Mouse (Mus musculus) ovary, adult 18-20 months (tissue): ENCODE measurements at regions not wholly inside any gene's neighbourhood (a gene's known extent, or its start where the extent isn't known, plus 50 kb on each side); places are given as distances from the start of the nearest gene placed in this dataset.

Source experiments
- DNase-seq: peaks from one replicate; pipeline ENCODE4 v3.0.0; 2022; ENCODE audit warnings: low spot score, mixed read lengths

DNA sequence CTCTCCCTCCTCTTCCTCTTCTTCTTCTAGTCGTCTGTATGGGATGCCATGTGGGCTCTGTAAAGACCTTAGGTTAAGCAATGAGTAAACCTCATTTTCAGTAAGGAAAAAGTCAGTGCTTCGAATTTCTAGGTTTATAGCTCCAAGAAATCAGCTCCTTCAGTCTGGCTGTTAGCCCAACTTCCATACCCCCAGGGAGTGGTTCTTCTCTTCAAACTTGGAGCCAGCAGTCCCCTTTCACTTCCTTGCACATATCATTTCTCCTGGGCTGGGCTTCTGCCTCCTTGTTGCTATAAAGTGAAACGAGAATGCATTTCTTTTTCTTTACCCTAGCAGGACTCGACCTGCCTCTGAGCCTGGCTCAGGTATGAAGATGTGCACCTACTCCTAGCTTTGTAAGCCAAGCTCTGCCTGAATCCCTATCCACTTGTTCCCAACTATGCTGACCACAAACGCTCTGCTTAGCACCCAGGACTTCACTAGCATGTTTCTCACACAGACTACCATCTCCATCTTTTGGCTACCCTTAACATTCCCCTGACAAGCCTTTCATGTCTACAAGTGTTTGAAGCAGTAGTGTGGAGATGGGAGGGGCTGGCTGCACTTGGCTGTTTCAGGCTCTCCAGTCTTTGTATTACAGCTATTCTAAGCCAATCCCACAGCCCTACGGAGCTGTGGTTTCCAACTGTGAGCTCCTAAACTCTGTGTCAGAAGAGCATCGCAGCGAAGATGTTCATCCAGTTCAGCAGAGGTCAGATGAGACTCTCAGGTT is 243.8 kb upstream of the Tprg start:
- DNase-seq = no peak

DNA sequence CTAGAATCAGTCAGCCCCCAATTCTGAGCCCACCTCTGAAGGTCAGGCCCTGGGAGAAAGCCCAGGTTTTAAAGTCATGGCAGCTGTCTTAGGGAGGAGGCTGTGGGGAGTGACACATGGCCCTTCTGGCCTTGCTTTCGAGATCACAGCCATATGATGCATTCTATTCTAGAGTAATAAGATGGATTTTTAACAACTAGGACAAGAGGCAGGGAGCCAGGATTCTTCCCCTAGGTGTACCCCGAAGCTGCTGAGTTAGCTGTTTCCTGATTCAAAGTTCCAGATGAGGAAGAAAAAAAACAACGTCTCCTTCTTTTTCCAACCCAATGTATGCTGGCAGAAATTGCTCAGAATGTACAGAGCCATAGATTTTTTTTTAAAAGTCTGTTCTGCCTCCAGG is 242.0 kb upstream of the Tprg start:
- no peak for DNase-seq

DNA sequence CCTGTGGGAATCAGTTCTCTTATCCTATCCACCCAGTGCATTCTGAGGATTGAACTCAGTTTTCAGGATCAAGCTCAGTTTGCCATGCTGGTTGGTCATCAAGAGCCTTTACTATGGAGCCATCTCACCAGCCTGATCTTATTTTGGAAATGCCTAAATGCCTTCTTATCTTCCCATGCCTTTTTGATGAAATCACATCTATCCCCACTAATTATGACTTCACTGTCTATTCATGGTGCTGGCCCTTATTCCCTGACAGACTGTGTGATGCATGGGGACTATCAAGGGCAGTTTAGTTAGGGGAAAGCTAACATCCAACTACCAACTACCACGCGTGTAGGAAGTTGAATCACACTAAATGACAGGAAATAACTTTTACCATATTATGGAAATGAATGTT is 238.9 kb upstream of the Tprg start:
- DNase-seq = no peak

DNA sequence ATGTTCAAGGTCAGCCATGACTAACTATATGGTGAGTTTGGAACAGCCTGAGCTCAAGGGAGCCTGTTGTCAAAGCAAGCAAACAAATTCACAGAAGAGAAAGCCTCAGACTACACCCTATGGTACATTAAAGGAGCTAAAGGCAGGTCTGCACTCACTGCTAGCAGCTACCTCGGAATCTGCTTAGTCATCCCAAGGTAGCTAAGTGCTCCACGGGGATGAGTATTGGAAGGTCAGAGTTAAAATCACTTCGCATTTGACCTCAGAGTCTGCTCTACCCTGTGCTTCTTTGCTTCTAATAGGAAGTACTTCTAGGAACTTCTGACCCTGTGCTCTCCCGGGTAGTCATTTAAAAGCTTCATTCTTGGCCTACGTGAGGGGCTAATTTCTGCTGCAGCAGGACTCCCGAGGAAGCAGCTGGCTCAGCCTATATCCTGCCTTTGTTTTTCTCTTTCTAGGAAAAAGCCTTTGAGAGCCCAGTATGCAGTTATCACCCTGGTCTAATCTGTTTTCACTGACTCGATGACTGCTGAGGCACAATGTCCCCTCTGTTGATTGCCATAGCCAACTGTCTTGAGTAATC is 236.6 kb upstream of the Tprg start:
- DNase-seq = no peak

DNA sequence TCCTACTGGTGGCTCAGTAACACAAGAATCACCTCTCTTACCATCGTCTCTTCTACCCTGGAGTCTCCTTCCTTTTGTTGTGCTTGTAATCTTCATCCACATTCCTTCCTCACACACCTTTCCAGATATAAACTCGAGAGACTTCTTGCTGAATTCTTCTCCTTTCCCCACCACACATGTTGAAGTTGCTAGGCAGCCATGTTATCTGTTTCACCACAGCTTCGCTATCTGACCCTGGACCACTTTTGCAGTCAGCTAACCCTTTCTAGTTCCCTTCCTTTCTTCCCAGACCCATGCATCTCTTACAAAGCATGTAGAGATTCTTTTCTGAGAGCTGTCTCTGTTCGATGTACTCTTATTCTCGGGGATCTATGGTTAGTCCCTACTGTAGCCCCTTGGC is 235.6 kb upstream of the Tprg start:
- DNase-seq = no peak

DNA sequence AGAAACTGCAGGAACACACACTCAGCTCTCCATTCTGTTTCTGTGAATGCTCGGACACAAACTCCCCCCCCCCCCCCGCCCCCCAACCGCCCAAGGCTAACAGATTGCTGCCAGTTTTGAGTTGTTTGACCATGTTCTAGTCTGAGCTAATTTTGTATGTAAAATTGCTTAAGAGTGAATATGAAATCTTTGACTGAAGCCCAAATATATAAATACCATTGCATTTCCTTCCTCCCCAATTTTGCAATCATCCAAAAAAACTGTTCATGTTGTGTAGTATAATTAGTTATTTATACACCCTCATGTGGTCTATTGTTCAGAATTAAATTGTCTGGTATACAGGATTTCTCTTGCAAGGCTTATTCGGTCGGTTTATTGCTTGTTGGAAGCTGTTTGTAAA is 234.2 kb upstream of the Tprg start:
- DNase-seq = no peak

DNA sequence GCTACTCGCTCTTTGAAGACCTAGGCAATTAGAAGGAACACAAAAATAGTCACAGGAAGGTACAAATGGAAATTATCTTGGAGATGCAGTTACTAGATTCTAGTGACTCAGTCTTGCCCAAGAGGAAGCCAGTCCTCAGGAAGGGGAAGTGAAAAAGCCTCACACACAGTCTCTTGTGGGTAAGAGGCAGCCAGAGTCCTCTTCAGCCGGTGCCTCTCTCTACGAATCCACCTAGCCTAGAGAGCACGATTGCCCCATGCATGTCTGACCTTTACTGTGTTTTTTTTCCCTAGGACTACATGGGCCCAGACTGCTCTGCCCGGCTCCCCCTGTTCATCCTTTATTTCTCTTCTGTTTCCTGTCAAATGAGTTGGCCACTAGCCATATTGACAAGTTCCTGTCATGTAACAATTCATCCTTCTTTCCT is 233.7 kb upstream of the Tprg start:
- DNase-seq = no peak

DNA sequence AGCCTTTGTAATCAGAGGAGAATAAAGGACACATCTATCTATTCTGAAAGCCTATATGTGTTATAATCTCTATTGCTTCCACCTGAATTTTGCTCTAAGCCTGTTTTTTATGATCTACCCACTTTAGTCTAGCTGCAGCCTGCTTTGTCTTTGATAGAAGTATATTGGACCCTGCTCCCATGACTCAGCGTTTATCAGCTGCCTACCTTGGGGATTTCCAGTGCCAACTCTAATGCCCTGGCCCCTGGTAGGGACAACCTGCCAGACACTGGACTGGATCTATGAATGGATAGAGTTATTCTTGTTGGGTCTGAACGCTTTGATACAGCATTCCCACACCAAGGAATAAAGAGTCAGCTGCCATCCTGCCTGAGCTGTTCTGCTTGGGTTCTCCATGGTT is 232.3 kb upstream of the Tprg start:
- DNase-seq = no peak

DNA sequence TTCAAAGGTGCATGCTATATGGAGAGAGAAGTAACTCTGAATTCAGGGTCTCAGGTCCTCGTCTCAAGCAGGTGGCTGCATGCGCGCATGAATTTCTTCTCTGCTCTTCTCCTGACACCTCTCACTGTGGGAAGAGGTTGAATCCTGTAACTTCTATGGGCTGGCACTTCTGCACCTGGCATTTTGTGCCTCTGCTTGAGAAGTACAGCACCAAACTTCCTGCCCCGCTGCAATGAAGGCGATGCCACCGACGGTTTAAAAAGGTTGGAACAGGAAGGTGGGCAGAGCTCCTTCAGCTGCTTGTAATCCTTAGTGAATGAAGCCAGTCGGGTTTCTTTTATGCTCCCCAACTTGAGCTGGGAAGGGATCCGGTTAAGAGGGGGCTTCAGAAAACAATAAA is 231.2 kb upstream of the Tprg start:
- no peak for DNase-seq

DNA sequence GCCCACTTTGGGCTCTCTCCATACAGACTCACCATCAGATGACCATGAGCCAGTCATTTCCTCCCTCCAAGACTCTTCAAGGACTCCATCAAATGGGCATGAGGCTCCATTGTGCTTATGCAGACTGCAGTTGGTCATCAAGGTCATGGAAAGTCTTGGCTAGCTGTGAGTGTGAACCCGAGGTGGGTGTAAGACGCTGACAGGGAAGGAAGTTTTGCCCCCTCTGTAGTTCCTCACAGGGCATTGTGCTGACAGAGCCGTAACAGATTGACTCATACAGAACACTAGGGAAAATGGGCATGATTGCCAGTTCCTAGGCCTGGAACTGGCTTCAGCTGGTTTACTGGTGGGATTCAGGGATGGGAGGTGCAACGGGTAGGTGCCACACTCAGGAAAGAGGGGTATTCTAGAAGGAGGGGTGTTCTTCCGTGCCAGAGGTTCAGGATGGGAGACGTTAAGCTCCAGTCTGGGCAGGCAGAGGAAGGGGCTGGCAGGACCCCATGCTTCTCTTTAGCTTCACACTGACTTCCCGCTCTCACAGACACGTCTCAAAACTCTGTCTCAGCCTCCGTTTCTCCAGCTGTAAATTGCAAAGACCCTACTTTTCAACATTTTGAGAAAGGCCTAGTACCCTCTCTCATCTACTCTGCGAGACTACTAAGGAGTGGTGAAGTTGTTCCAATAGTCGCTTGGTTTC is 228.4 kb upstream of the Tprg start:
- DNase-seq = no peak

DNA sequence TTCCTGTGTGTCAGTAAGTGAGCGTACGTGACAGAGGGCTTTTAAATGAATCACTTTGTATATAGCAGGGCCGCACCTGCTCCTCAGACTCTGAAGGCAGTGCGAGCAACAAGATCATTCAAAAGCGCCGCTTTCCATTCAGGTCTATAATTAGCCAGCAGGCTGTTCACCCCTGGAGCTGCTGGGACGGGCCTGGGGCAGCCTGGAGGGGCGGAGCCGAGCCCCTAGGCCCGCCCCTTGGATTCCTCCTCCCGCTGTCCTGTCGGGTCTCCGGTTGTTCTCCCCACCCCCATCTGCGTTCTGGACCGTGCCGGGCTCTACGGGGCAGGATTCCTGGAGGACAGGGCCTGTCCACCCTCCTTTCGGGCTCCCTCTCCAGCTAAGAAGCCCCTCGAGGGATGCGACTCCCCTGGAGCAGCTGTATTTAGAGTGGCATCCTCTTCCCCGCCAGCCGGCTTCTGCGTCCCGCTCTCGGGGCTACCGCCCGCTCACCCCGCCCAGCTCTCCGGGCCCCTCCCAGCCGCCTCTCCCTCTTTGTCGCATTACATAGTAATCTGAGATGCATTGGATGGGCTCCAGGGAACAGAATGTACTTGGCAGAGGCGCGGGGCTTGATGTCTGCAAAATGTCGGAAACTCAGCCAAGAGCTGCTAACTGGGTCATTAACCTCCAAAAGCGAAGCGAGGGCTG is 227.7 kb upstream of the Tprg start:
- peak; percentile 96 for DNase-seq

DNA sequence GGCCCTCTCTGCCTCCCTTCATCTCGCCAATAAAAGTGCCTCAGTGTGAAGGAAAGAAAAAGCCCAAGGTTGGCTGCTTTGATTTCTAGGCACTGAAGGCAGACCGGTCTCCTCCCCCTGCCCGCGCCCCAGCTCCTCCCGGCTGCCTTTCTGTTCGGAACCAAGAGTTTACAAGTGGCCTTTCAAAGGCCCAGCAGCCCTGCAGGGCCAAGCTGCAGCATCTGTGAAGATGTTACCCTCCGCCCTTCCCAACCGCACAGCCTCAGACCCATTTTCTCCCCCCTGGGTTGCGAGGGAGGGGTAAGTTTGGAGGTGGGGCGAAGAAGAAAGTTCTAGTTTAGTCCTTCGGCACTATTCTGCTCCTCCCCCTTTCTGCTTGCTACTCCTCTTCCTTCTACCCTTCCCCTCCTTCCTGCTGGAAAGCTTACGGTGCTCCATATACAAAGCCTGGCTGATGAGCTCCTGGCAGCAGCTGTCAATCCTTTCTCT is 227.1 kb upstream of the Tprg start:
- DNase-seq = no peak

DNA sequence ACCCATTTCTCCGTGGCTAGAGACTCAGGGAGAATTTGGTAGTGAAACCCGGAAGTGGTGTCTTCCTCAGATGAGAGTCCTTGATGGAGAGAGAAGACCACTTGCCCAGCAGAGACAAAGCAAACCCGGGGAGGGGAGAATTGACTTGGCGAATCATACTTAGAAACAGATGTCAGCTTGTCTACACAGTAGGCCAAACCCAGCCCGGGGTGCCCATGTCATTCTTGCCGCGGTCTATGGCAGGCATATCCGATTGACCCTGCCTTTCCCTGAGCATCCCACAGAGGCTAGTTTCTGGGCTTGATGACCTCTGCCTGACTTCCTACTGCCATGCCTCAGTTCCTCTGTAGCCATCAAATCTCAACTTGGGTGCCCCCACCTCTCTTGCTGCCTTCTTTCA is 226.4 kb upstream of the Tprg start:
- no peak for DNase-seq

DNA sequence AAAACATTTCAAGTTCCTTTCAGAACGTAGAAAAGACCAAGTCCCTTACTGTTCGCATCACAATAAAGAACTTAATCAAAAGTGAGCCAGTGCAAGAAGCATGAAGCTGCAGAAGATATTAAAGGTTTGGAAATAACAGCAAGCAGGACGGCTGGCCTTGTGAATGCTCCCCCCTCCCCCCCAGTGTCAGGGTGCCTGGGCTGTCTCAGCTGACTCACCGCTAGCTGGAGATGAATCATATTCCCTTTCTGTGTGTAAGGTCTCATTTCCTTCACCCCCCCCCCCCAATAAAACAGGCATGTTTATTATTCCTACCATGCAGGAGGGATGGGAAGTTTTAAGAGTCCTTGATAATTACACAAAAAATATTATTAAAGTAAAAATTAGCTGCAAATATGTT is 225.0 kb upstream of the Tprg start:
- DNase-seq = peak; percentile 62

DNA sequence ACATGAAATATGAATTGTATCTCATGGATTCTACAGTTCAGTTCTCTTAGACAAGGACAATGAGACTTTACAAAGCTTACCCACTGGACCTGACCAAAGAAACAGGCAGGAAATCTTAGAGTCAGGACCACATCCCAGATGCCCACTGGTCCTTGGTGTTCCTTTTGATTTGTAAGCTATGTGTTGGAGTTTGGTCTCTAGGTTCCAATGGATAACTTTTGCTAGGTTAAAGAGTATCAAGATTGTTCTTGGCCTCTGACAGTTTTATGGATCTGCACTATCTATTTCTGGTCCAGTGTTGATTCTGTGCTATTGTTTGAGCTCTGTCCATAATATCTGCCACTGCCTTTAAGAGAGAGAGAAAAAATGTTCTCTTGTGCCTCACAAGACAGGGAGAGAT is 222.6 kb upstream of the Tprg start:
- DNase-seq = no peak

DNA sequence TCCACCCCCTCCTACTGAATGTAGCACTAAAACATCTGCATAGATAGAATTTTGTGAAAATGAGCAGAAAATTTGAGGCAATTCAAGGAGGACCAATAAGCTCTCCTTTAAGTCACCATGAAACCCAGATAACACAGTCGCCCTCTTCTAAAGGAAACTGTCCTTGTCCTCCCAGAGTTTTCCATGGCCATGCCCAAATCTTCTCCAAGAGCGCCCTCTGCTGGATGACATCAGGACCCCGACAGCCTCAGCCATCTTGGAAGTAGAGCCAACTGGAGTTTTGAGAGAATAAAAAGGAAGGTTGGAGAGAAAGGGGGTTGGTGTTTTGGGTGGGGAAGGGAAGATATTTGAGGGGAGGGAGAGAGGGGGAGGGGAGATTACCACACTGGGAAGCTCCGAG is 222.1 kb upstream of the Tprg start:
- peak; percentile 71 for DNase-seq

DNA sequence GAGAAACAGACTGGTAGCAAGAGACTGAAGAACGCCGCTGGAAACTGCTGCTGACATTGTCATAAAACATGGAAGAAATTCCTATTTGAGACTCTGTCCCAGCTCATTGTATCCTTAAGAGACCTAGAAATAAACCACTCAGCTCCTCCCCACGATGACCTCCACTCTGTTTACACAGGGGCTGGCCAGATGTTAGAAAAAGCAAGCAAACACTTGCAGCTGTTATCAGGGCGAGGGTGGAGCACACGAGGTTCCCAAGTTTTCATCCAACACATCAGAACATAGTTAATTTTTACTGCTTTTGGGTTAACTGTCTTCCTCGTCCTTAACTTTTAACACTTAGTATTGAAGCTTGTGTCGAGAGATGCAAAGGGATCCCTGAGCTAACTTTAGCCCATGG is 219.8 kb upstream of the Tprg start:
- DNase-seq = peak; percentile 33

DNA sequence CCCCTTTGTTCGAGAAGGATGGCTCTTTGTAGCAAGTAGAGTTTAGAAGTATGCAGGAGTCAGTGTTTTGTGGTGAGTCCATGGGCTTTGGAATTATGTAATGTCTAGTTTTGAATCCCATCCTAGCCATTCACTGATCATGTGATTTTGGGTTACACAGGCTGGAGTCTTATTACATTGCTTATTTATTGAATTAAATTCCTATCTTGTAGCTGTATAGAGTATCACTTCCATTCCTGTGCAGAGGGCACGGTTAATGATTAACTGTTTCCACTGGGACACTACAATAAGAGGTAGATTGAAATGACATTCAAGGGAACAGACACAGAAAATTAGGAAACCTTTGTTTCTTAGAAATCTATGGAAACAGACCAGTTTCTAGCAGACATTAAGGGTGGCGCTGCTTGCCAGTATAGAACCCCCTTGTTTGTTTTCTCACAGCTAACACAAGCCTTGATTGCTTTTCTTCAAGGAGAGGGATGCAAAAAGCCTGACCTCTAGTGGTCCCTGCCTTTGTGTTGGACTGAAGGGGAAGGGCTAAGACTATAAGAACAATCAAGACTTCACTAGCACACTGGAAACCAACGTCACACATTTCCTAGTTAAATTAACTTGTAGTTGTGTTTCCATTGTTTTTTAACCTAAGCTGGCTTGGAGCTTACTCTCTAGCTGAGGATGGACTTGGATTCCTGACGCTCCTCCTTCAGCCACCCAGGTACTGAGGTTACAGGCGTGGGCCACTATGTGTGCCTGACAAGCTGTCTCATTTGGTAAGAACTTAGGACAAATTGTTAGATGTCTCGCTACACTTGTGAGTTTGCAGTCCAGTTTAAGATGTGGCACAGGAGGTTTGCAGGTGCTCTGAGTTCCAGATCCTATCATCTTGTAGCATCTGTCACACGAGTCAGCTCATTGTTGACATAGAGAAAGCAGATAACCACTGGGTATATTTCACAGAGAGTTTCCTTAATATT is 219.1 kb upstream of the Tprg start:
- no peak for DNase-seq

DNA sequence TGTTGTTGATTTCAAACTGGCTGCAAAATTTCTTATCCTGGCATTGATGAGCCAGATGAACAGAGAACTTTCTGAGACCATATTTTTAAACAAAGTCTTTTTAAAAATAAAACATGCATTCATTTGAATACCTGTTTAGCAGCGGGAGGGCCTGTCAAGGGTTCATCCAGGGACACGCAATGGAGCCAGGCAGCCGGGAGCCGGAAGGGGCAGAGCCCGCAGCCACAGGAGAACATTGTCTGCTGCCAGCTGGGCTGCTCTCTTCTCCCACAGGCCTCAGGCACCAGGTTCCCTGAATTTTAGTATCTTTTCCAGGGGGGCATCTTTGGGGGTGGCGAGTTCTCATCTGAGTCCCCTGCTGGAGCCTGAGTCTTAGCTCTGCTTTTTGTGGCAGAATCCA is 205.8 kb upstream of the Tprg start:
- no peak for DNase-seq

DNA sequence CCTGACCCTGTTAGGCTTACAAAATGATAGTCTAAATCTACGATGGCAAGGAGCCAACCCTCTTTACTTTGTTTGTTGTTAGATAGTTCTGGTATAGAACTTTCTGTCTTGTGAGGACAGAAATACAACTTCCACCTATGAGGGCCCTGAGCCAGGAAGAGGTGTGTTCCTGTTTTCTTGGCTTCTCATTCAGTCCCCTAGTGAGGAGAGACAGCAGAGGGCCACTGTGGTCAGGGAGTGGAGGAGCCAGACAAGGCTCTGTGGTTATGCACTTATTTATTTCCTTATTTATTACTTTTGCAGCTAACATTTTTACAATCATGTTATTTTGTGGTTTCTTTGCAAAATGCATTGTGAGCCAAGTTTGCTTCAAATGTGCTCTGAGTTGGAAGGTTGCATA is 202.9 kb upstream of the Tprg start:
- DNase-seq = no peak
